Mouse (Mus musculus): ENCODE data around the gene Frmd6. TPM values are rescaled to one million over a fixed set of nuclear protein-coding genes. Genes with fewer than 3 reads are reported as not detected.

Frmd6 gene
- polyA plus RNA-seq (2014; fragmentation: Nextera tagmentation; extraction: Ambion mirVana): 15.9 and 20.1 TPM in 2 replicates

DNA sequence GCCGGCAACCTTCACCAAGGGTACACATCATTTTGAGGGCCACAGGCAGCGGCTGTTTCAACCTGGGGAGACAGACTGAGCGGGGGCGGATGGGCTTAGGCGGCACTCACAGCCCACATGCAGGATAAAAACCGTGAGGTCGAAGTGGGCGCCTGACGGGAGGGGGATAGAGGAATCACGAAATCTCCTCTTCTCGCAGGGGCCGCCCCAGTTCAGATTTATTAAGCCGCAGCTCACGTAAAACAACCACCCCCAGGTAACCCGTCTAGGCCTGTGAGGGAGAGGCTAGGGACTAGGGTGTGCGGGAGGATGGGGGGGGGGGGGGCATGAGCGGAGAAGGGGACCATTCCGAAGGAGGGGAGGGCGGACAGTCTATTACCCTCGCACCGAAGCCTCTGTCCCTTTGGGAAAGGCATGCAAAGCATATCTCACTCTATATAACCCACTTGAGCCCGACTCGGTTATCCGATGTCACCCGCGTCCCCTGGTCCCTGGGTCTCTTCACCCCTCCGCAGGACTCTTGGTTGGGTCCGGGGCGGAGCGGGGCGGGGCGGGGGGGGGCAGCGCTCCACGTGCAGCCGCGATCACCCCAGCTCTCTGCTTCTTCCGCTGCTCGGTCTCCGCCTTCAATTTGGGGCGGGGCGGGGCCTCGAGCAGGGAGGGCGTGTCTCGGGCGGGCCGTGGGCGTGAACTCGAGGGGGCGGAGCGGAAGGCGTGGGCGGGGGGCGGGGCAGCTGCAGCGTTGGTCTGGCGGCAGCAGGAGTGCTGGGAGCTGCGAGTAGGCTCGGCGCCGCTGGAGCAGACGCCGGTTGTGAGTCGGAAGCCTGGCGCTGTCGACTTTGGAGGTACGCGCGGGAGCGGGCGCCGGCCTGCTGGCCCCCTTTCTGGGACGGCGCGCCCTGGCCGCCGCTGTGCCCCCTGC lies at the start of gene Frmd6:
Gene Frmd6 (plus strand): TSS at position 786 of the 922 bp plus-strand sequence.
- WGBS: under 1% methylated on average over 64 of the region's 75 CpGs
- no peaks in the 10 kb centered on the region for H3K27me3 ChIP-seq (ENCODE audit: control insufficient read depth, insufficient read depth, low read length)
- H3K4me2 ChIP-seq: peak within 1 kb of the TSS; percentile 80
- no peaks in the 10 kb centered on the region for H3K9me3 ChIP-seq (ENCODE audit: control insufficient read depth, low read length)
- H3K4me3 ChIP-seq (ENCODE audit: low read depth, low read length): peak within 1 kb of the TSS; percentile 76
- H3K27ac ChIP-seq (ENCODE audit: low read depth, low read length): peak within 1 kb of the TSS; percentile 88
- H3K36me3 ChIP-seq (ENCODE audit: control insufficient read depth, insufficient read depth, low read length): no peaks in the 10 kb centered on the region
- ATAC-seq (ENCODE audit: low FRiP score) (peak; percentile 95), DNase-seq (ENCODE audit: low spot score, missing footprints) (peak; percentile 99)
- H3K4me1 ChIP-seq (ENCODE audit: control insufficient read depth, insufficient read depth, low read length): peaks cover 14% of the 10 kb centered on the region
- peak within 1 kb of the TSS; percentile 82 for H3K9ac ChIP-seq (ENCODE audit: low read length)

DNA sequence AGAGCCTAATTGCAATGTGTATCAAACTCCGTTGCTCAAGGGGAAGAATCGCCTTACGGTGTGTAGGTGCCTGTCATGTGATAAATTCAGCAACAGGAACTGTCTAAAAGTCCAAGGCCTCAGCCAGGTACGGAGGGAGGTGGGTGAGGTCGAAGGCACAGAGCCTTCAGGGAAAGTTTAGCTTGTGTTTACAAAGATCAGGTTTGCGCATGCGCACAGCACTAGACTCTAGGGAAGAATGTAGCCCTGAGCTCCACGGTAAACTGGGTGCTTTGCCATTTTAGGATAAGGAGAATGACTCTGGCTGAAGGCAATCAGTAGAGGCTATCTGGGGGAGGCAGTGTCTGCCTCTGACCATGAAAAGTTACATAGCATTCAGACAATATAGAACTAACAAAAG lies 49.7 kb upstream of the Frmd6 start:
- Histone ChIP-seq H3K27me3 (ENCODE audit: control insufficient read depth, insufficient read depth, low read length) (no peaks in the 10 kb centered on the region), H3K4me2 (no peak overlapping the region), H3K9me3 (ENCODE audit: control insufficient read depth, low read length) (no peaks in the 10 kb centered on the region), H3K27ac (ENCODE audit: low read depth, low read length) (no peak overlapping the region), H3K4me1 (ENCODE audit: control insufficient read depth, insufficient read depth, low read length) (no peaks in the 10 kb centered on the region), H3K4me3 (ENCODE audit: low read depth, low read length) (no peak overlapping the region), H3K36me3 (ENCODE audit: control insufficient read depth, insufficient read depth, low read length) (no peaks in the 10 kb centered on the region), H3K9ac (ENCODE audit: low read length) (no peak overlapping the region)
- 89% methylated on average over 8 of the region's 8 CpGs for WGBS
- DNase-seq (ENCODE audit: low spot score, missing footprints) (no peak), ATAC-seq (ENCODE audit: low FRiP score) (no peak)

DNA sequence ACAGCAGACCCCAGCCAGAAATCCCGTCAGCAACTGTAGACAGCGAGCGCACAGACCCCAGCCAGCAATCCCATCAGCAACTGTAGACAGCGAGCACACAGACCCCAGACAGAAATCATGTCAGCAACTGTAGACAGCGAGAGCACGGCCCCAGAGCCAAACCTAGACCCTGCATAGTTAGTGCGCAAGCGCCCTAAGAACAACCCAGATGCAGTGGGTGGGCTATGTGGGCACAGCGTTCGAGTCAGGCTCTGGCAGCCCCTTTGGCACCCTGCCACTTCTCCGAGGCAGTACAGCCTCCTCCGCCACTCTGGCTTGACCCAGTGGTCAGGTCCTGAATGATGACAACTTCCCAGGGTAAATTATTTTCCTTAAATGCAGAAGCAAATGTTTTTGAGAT lies 48.6 kb upstream of the Frmd6 start:
- Histone ChIP-seq H3K4me2 (no peak overlapping the region), H3K4me1 (ENCODE audit: control insufficient read depth, insufficient read depth, low read length) (no peaks in the 10 kb centered on the region), H3K36me3 (ENCODE audit: control insufficient read depth, insufficient read depth, low read length) (no peaks in the 10 kb centered on the region), H3K9ac (ENCODE audit: low read length) (no peak overlapping the region), H3K27me3 (ENCODE audit: control insufficient read depth, insufficient read depth, low read length) (no peaks in the 10 kb centered on the region), H3K27ac (ENCODE audit: low read depth, low read length) (no peak overlapping the region), H3K4me3 (ENCODE audit: low read depth, low read length) (no peak overlapping the region), H3K9me3 (ENCODE audit: control insufficient read depth, low read length) (no peaks in the 10 kb centered on the region)
- WGBS: 88% methylated on average over 12 of the region's 12 CpGs
- DNase-seq (ENCODE audit: low spot score, missing footprints) (no peak), ATAC-seq (ENCODE audit: low FRiP score) (no peak)

DNA sequence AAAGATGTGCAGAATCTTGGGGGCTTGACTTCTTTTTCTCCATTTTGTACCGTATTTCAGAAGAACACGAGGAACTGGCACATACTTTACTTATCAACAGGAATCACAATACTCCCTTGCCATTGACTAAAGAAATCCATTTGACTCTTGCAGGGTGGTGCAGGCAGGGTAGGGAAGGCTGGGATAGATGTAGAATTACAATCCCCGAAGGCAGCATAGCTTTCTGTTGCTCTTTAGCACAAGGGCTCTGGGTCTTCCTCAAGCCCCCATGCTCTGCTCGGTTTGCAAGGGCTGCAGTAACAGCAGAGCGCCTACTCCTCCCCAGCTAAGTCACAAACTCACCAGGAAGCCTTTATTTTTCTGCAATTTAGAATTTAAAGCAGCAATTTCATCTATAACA lies 47.8 kb upstream of the Frmd6 start:
- no peaks in the 10 kb centered on the region for H3K9me3 ChIP-seq (ENCODE audit: control insufficient read depth, low read length)
- H3K9ac ChIP-seq (ENCODE audit: low read length): no peak overlapping the region
- 68% methylated on average over 5 of the region's 5 CpGs for whole genome bisulfite sequencing
- ATAC-seq (ENCODE audit: low FRiP score) (no peak), DNase-seq (ENCODE audit: low spot score, missing footprints) (no peak)
- peaks cover under 1% of the 10 kb centered on the region; the same call in 1 of the 2 replicates for H3K4me1 ChIP-seq (ENCODE audit: control insufficient read depth, insufficient read depth, low read length)
- no peak overlapping the region for H3K4me3 ChIP-seq (ENCODE audit: low read depth, low read length)
- no peak overlapping the region for H3K27ac ChIP-seq (ENCODE audit: low read depth, low read length)
- no peaks in the 10 kb centered on the region for H3K36me3 ChIP-seq (ENCODE audit: control insufficient read depth, insufficient read depth, low read length)
- H3K27me3 ChIP-seq (ENCODE audit: control insufficient read depth, insufficient read depth, low read length): no peaks in the 10 kb centered on the region
- no peak overlapping the region for H3K4me2 ChIP-seq

DNA sequence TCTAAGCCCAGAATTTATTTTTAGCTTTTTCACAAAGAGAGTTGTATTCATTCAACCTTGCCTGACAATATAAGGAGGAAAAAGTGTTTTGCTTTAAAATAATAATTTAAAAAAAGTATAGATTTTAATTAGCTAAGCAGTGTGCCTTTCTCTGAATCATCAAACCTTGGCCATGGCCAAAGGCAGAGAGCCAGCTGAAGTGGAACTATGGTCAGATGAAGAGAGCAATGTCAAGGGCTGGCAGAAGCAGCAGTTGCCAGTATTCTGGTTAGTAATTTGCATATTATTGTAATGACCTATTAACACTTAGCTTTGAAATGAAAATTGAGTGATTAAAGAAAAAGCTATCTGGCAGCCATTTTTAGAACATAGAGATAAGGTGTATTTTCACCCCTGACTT lies 47.4 kb upstream of the Frmd6 start:
- Histone ChIP-seq H3K9me3 (ENCODE audit: control insufficient read depth, low read length) (no peaks in the 10 kb centered on the region), H3K4me2 (no peak overlapping the region)
- no peak for DNase-seq (ENCODE audit: low spot score, missing footprints)

DNA sequence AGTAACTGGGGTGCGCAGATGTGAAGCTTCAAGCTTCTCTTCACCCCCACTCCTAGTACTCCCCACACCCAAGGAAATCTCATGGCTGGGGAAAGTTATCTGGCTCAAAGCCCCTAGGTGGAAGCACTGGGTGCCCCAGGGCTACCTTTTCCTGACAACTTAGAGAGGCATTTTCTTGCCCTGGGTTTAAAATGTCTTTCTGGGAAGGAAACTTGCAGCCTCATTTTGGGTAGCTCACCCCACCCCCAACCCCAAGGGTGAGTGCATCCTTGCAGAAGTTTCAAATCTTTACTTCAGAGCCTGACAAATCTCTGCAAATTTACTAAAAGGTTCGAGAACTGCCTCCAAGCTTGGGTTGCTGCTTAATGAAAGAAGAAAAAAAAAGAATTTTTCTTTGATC lies 47.0 kb upstream of the Frmd6 start:
- H3K9ac ChIP-seq (ENCODE audit: low read length): no peak overlapping the region
- 76% methylated on average over 2 of the region's 2 CpGs for WGBS
- no peak overlapping the region for H3K27ac ChIP-seq (ENCODE audit: low read depth, low read length)
- H3K4me3 ChIP-seq (ENCODE audit: low read depth, low read length): no peak overlapping the region
- DNase-seq (ENCODE audit: low spot score, missing footprints) (no peak), ATAC-seq (ENCODE audit: low FRiP score) (no peak)
- no peaks in the 10 kb centered on the region for H3K36me3 ChIP-seq (ENCODE audit: control insufficient read depth, insufficient read depth, low read length)
- H3K4me1 ChIP-seq (ENCODE audit: control insufficient read depth, insufficient read depth, low read length): peaks cover 5% of the 10 kb centered on the region; the same call in 1 of the 2 replicates
- H3K27me3 ChIP-seq (ENCODE audit: control insufficient read depth, insufficient read depth, low read length): no peaks in the 10 kb centered on the region
- H3K4me2 ChIP-seq: no peak overlapping the region
- H3K9me3 ChIP-seq (ENCODE audit: control insufficient read depth, low read length): no peaks in the 10 kb centered on the region

More for the DNA sequence above, 47.4 kb upstream of the Frmd6 start:
- H3K27ac ChIP-seq (ENCODE audit: low read depth, low read length): no peak overlapping the region
- no peaks in the 10 kb centered on the region for H3K27me3 ChIP-seq (ENCODE audit: control insufficient read depth, insufficient read depth, low read length)
- H3K4me3 ChIP-seq (ENCODE audit: low read depth, low read length): no peak overlapping the region
- peaks cover 4% of the 10 kb centered on the region; the same call in 1 of the 2 replicates for H3K4me1 ChIP-seq (ENCODE audit: control insufficient read depth, insufficient read depth, low read length)
- no peaks in the 10 kb centered on the region for H3K36me3 ChIP-seq (ENCODE audit: control insufficient read depth, insufficient read depth, low read length)
- H3K9ac ChIP-seq (ENCODE audit: low read length): no peak overlapping the region
- no peak for ATAC-seq (ENCODE audit: low FRiP score)

DNA sequence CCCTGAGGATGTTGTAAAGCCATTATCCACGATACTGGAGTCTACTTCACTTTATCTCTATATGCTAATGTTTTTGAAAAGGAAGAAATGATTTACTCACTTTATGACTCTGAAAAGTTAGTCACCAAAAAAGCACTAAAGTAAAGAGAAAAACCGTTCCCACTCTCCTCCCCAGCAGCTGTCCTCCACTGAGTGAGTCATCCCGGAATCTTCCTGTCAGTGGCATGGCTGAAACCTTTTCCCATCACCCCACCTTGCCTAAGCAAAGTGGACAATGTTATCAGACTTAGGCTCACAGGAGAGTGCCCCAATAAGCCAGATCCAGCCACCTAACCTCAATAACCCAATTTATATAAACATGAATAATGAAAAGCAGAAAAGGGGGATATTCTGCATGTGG lies 46.6 kb upstream of the Frmd6 start:
- Histone ChIP-seq H3K4me1 (ENCODE audit: control insufficient read depth, insufficient read depth, low read length) (peaks cover 8% of the 10 kb centered on the region; the same call in 1 of the 2 replicates), H3K9ac (ENCODE audit: low read length) (no peak overlapping the region), H3K27ac (ENCODE audit: low read depth, low read length) (no peak overlapping the region), H3K9me3 (ENCODE audit: control insufficient read depth, low read length) (no peaks in the 10 kb centered on the region), H3K27me3 (ENCODE audit: control insufficient read depth, insufficient read depth, low read length) (no peaks in the 10 kb centered on the region), H3K4me3 (ENCODE audit: low read depth, low read length) (no peak overlapping the region), H3K36me3 (ENCODE audit: control insufficient read depth, insufficient read depth, low read length) (no peaks in the 10 kb centered on the region), H3K4me2 (no peak overlapping the region)
- ATAC-seq (ENCODE audit: low FRiP score) (no peak), DNase-seq (ENCODE audit: low spot score, missing footprints) (no peak)
- 68% methylated on average over 3 of the region's 3 CpGs for WGBS

DNA sequence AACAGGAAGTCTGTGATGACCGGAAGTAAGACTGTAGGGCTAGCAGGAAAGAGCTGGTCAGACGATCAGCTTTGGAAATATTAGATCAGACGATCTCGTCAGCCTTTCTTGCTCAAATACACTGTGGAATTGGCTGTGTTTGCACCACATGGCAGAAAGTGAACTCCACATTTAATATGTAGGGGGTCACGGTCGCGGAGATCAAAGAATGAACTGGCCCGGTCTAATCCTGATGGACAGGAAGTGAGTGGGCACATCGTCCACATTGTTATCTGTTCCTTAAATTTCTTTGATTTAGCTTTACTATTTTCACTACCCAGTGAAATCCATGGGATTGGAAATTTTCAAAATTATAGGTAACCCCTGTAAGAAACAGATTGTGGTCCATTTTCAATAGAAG lies 42.3 kb upstream of the Frmd6 start:
- peak overlapping the region; percentile 6; the same call in 1 of the 2 replicates for H3K4me3 ChIP-seq (ENCODE audit: low read depth, low read length)
- whole genome bisulfite sequencing: 18% methylated on average over 9 of the region's 9 CpGs
- peak; percentile 88 for DNase-seq (ENCODE audit: low spot score, missing footprints)
- H3K9ac ChIP-seq (ENCODE audit: low read length): no peak overlapping the region
- no peaks in the 10 kb centered on the region for H3K9me3 ChIP-seq (ENCODE audit: control insufficient read depth, low read length)
- peaks cover 15% of the 10 kb centered on the region; the same call in 1 of the 2 replicates for H3K4me1 ChIP-seq (ENCODE audit: control insufficient read depth, insufficient read depth, low read length)
- peak; percentile 68; the same call in 1 of the 2 replicates for ATAC-seq (ENCODE audit: low FRiP score)
- no peaks in the 10 kb centered on the region for H3K27me3 ChIP-seq (ENCODE audit: control insufficient read depth, insufficient read depth, low read length)
- no peak overlapping the region; the same call in 1 of the 2 replicates for H3K27ac ChIP-seq (ENCODE audit: low read depth, low read length)
- no peaks in the 10 kb centered on the region for H3K36me3 ChIP-seq (ENCODE audit: control insufficient read depth, insufficient read depth, low read length)
- H3K4me2 ChIP-seq: peak overlapping the region; percentile 32; the same call in 1 of the 2 replicates

Data from midbrain, embryonic 11.5 days (tissue).